Mouse (Mus musculus) right cerebral cortex, adult 2 months (tissue): ENCODE measurements around the gene Napa.

Experiments
- DNase-seq, 2 experiments: peaks; one replicate each; pipeline ENCODE4 v3.0.0; 2021 to 2022; ENCODE audit warnings: low spot score in 2 of 2

Napa gene

GRCm38 (mm10) chr7:16098021-16099017, at the start of gene Napa:
Gene Napa (plus strand): TSS chr7:16098458.
- DNase-seq, result peak; percentile 100

- peak in 1 of 2 experiments; percentile 32 for DNase-seq
Observed at GRCm38 (mm10) chr7:16048675-16049575, 49.3 kb upstream of the Napa start.

- DNase-seq, result no peak
Observed at GRCm38 (mm10) chr7:16049576-16049915, 48.7 kb upstream of the Napa start.

DNA sequence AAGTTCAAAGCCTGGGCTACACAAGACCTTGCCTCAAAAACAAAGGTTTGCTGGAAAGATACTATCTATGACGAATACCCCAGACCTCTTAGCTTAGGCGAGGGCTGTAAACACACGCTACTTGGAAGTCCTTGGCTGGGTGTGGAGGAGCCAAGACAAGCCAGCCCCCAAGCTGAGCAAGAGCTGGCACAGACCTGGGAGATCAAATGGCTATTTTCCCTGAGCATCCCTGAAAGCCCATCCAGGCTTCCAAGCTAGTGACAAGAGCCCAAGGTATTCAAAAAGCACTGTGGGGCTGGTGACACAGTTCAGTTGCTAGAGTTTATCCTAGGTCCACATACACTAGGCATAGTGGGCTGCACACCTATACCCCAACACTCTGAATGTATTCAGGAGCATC, 47.7 kb upstream of the Napa start:
- no peak for DNase-seq

GRCm38 (mm10) chr7:16051883-16052595, 46.2 kb upstream of the Napa start:
- DNase-seq, result peak; percentile 85

GRCm38 (mm10) chr7:16052684-16053083, 45.6 kb upstream of the Napa start:
- peak; percentile 75 to 91 for DNase-seq

DNA sequence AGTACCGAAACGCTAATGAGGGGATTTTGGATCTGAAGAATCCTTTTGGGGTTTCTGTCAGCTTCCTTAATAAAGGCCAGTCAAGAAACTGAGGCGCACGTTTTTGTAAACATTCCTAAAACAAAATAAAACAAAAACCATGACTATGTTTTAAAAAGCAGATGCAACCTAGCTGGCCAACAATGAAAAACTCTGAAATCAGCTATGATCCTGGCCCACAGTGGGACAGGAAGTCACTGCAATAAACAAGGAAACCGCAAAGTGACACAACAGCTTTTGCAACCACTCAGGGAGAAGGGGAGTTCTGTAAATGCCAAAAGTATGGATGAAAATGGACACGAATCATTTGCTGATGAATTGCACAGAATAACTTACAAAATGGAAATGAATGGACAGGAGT, 45.2 kb upstream of the Napa start:
- DNase-seq, result no peak

GRCm38 (mm10) chr7:16054966-16055365, 43.3 kb upstream of the Napa start:
- DNase-seq, result no peak

DNA sequence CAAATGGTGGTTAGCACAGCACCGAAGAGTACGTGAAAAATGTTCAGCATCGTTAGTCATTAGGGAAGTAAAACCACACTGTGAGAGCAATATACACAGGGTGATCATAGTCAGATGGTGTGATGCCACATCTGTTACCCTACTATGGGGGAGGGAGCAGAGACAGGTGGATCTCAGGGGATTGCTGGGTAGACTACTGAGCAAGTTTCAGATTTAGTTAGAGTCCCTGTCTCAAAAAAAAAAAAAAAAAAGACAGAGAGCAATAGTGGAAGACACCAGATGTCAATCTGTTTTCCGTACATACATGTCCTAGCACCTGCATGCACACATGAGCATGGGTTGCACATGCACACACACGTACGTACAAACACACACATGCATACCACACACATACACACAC, 42.6 kb upstream of the Napa start:
- DNase-seq, result no peak

DNA sequence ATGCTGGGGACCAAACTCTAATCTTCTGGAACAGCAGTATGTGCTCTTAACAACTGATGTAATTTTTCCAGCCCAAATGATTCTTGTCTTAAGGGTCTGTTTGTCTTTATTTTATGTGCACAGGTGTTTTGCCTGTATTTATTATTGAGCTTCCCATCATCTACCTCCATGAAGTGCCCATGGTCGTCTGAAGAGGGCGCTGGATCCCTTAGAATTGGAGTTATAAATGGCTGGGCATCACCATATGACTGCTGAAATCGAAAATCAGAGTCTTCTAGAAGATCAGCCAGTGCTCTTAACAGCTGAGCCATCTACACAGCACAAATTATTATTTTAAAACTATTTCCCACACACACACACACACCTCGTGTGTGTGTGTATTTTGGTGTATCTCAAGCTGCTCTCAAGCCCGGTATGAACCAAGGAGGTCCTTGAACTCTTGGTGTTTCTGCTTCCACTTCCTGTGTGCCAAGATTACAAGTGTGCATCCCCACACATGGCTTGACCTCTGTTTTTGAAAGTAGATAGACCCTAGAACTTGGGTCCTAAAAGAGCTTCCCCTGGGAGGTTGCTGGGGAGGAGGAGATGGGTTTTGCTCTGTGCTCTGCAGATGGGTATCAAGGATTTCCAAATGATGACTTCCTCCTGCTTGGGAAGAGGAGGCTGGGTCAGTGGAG, 41.7 kb upstream of the Napa start:
- peak; percentile 58 to 67 for DNase-seq

DNA sequence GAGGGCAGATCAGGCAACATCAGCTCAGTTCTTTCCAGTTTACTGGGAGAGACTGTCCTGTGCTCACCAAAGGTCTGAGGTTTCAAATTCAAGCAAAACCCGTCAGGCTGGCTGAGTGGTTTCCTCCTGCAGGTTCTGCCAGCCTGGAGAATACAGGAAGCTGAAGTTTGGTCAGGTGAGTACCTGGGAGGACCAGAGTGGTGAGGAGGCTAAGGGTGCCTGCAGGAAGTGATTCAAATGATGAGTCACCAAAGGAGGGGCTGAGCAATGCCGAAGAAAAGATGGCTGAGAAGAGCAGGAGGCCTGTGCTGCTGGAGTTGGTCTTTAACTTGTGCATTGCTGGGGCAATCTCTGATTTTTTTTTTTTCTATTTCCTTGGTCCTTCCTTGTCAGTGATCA, 41.1 kb upstream of the Napa start:
- no peak for DNase-seq

DNA sequence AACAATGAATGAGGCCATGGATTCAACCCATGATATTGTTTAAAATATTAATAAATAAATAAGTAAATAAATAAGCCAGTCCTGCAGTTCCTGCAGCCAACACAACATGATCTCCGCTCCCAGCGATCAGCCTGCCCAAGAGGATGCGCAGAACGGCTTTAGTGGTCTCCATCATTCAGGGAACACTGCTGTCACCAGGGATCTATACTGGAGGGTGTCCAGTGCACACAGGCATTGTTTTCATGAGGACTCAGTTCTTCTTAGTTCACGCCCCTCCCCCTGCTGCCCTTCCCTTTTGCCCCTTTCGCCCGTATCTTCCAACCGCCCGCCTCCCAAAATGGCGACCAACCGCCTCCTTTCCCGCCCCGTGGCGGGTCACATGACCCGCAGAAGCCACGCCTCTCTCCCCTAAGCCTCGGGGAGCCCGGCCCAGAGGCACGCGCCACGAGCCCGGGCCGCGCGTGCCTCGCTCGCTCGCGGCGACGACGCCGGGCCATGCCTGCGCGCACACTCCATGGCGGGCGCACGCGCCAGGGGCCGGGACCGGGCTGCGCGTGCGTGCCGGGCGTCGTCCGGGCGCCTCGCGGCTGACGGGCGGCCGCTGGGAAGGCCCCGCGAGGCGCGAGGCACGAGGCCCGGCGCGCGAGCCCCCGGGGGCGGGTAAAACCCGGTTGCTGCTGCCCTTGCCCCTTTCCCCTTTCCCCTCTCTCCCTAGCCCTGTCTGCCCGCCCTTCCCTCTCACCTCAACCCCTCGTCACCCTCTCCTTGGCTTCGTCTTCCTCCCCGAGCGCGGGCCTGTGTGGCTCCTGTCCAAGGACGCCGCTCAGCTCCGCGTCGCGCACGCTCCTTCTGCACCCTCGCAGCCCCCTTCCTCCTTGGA, 36.8 kb upstream of the Napa start, which contains the start of gene Zfp541:
Zfp541 (plus strand) TSS at position 596 of the 880 bp plus-strand sequence.
- DNase-seq, result no peak

DNA sequence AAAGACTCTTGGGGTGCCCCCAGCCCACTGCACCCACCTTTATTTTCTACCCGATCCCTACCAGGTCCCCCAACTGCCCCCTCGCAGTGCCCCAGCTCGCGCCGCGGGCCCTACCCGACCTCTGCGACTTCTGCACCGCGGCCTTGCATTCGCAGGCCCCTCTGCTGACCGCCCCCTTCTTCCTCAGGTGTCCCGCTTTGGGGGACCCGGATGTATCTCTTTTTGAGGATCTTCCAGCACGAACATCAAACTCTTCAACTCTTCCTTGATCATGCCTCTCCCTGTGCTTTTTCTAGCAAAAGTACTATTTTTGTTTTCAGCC, 36.2 kb upstream of the Napa start:
- DNase-seq, result no peak

GRCm38 (mm10) chr7:16063490-16063889, 34.8 kb upstream of the Napa start:
- no peak for DNase-seq

DNA sequence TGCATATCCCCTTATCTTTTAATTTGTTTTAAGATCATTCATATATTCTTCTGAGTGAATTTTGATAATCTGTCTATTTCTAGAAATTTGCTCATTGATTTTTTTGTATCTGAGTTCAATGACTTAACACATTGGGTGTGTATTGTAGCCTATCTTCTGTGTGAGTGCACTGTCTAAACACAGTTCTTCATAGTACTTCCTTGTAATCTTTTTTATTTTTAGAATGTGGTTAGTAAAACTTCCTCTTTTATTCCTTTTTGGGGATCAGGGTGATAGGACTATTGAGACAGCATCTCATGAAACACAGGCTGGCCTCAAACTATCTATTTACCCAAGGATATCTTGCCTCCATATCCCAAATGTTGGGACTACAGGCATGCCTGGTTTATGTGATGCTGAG, 27.4 kb upstream of the Napa start:
- no peak for DNase-seq

DNA sequence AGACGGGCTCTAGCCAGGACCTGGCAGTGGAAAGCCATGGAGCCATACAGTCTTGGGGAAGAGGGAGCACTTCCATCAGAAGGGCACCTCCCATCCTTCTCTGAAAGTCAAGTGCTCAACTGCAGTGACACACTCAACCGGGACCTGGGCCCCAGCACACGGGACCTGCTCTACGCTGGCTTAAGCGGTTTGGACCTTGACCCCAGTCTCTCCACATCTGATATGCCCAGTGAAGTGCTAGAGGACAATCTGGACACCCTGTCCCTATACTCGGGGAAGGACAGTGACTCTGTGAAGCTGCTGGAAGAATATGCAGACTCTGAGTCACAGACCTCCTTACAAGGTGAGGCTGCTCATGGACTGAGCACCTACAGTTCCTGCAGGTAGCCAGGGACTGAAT, 26.4 kb upstream of the Napa start:
- DNase-seq, result no peak

DNA sequence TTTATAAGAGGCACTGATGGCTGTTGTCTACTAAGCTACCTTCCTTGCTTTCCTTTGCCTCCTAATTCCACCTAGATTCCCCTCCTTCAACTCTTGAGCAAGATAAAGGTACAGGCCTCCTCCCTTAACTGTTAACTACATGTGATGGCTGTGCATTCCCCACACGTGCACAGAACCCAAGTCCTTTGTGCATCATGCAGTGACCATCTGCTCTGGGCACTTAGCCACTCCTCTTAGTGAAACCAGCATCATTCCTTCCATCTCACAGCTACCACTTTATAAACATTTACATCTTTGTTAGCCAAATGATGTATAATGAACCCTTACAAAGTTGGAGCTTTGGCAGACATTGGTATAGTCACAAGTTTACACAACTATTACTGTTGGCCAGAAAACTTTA, 18.3 kb upstream of the Napa start:
- no peak for DNase-seq

DNA sequence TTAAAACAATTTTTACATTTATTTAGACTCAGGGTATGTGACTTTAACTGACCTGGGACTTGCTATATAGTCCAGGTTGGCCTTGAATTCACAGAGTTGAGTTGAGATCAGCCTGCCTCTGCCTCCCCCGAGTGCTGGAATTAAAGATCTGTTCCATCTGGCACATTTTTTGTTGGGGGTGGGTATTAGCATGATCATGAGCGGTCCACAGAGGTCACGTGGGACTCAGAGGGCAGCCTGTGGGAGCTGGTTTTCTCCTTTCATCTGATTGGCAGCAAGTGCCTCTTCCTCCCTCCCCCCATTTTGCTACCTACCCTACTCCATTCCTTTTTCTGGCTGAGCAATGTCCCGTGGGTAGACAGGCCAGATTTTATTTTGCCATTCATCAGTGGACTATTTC, 17.7 kb upstream of the Napa start:
- no peak for DNase-seq

DNA sequence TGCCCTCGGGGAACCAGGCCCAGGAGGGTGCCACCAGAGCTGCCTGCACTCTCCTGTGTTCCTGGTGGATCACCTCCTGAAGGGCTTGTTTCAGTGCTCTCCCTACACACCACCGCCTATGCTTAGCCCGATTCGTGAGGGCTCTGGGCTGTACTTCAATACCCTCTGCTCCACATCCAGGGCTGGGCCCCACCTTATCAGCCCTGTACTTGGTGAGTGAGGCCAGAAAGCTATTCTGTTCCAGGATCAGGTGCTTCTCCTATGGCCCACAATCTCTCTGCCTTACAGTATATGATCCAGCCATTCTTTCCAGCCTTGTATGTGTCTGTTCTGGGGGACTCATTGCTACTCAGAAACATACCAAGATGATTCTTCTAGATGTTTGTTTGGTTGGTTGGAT, 14.9 kb upstream of the Napa start:
- DNase-seq, result no peak

- DNase-seq, result no peak
Observed at GRCm38 (mm10) chr7:16087587-16087986, 10.7 kb upstream of the Napa start.
